Mouse (Mus musculus): ENCODE measurements around the gene Rnf123.
A peak's percentile ranks its signal among the peaks of the same experiment; 100 is the strongest.

Gene Rnf123

GRCm38 (mm10) chr9:108104766-108105548, 21.8 kb upstream of the Rnf123 start:
- no peak for DNase-seq (ENCODE audit: low read depth, low spot score)

DNA sequence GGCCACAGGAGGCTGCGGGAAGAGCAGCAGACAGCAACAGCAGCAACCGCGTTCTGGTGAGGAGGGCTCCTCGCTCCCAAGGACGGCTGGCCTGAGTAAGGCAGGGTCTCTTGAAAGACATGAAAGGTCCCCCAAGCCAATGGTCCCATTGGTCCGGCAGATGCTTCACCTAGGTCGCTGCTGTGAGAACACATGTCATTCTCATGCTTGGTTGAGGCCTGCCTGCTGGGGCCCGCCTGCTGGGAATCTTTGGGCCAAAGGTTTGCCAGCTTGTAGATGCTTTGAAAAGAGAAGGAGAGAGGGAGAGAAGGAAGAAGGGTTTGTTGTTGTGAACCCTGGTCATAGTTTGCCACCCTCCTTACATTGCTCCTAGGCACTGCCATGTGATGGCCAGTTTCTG, 16.5 kb upstream of the Rnf123 start:
- no peak for DNase-seq (ENCODE audit: low read depth, low spot score)

- DNase-seq (ENCODE audit: low read depth, low spot score): no peak
Observed at GRCm38 (mm10) chr9:108095949-108096712, 13.0 kb upstream of the Rnf123 start.

GRCm38 (mm10) chr9:108095518-108095917, 12.4 kb upstream of the Rnf123 start:
- DNase-seq (ENCODE audit: low read depth, low spot score): peak; percentile 55

DNA sequence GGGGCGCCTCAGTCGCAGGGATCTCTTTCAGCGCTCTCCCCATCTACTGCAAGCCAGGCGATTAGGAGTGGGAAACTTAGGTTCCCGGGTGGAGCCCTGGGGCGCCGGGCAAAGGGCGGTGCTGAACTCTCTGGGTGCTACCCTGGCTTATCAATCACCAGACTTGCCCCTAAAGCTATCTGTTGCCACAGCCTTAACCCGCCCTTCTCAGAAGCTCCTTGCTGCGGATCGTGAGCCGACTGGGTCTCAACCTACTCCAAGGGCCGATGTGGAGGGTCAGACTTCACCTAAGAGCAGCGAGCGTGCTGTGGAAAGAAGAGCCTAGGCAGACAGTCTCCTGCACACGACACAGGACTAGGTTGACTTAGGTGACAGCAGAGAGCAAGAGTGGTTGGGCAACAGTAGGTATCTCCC, 11.9 kb upstream of the Rnf123 start:
- no peak for DNase-seq (ENCODE audit: low read depth, low spot score)

- peak; percentile 71 for DNase-seq (ENCODE audit: low read depth, low spot score)
Observed at GRCm38 (mm10) chr9:108094184-108094941, 11.2 kb upstream of the Rnf123 start, which contains the start of gene Apeh. Gene Apeh, minus strand, starts transcription at chr9:108094606.

DNA sequence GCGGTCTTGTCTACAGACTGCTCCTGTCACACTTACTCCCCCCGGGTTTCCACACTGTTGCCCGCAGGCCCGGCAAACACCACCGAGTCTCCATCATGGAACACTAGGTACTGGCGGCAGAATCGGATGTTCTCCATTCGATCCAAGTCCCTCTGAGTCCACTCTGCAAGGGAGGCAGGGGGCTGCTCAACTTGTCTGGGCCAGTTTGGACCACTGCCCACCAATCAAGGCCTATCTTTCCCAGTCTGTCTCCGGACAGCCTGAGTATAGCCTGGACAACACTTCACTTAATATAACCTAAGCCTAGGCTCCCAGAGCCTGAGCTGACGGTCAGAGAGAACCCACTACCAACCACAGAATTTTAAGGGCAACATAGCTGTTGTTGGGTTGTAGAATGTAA, 10.4 kb upstream of the Rnf123 start:
- DNase-seq (ENCODE audit: low read depth, low spot score): no peak

DNA sequence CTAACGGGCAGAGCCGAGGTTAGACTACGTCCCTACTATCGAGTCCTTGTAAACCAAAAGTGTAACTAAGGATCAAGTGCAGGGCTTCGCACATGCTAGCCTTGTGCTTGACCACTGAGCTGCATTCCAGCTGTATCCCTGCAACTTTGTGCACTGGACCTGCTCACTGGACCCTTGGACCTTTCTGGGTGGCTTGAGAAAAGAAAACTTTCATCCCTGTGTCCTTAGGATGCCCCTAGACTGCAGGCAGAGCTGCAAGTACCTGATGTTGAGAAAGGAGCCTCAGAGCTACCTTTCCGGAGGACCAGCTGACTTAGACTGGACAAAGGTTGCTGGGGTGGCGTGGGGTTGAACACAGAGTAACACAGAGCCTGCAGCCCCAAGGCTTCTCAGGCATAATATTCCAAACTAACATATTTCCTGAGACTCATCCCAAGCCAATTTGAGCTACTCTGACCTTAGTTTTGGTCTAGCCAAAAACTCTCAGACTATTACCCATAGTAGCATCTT, 7.5 kb upstream of the Rnf123 start:
- no peak for DNase-seq (ENCODE audit: low read depth, low spot score)

GRCm38 (mm10) chr9:108085261-108085660, 2.1 kb upstream of the Rnf123 start:
- DNase-seq (ENCODE audit: low read depth, low spot score): no peak

- no peak for DNase-seq (ENCODE audit: low read depth, low spot score)
Observed at GRCm38 (mm10) chr9:108083561-108083960, 415 bp upstream of the Rnf123 start.

DNA sequence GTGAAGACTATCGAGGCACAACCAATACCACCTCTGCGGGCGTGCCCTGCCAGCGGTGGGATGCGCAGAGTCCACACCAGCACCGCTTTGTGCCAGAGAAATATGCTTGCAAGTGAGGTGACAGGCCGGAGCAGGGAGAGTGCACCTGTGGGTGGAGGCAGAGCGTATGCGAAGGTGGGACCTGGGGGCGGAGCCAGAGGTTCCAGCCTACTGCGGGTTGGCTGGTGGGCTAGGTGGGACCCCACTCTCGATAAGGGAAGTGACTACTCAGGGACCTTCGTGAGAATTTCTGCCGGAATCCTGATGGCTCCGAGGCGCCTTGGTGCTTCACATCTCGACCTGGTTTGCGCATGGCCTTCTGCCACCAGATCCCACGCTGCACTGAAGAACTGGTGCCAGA, 597 bp downstream of the Rnf123 start:
- no peak for DNase-seq (ENCODE audit: low read depth, low spot score)

- no peak for DNase-seq (ENCODE audit: low read depth, low spot score)
Observed at GRCm38 (mm10) chr9:108080168-108080567, 3.0 kb downstream of the Rnf123 start, which contains the start of gene Mst1. Gene Mst1, plus strand, starts transcription at chr9:108080436.

GRCm38 (mm10) chr9:108073141-108073930, 9.8 kb downstream of the Rnf123 start:
- DNase-seq (ENCODE audit: low read depth, low spot score): no peak

- no peak for DNase-seq (ENCODE audit: low read depth, low spot score)
Observed at GRCm38 (mm10) chr9:108072481-108072924, 10.6 kb downstream of the Rnf123 start.

DNA sequence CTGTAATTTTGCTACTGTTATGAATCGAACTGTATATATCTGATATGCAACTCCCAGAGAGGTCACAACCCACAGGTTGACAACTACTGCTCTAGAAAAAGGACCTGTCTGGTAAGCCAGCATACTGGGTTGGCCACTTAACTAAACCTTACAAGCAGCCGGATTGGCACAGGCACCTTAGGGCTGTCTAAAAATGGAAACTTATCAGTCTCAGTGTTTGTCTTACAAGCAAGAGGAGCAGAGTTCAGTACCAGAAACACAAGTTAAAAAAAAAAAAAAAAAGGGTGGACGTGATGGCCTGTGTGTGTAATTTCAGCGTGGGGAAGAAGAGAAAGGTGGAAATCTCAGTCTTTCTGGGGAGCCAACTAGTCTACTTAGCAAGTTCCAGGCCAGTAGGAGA, 11.3 kb downstream of the Rnf123 start:
- no peak for DNase-seq (ENCODE audit: low read depth, low spot score)

GRCm38 (mm10) chr9:108069529-108069928, 13.6 kb downstream of the Rnf123 start:
- DNase-seq (ENCODE audit: low read depth, low spot score): no peak

DNA sequence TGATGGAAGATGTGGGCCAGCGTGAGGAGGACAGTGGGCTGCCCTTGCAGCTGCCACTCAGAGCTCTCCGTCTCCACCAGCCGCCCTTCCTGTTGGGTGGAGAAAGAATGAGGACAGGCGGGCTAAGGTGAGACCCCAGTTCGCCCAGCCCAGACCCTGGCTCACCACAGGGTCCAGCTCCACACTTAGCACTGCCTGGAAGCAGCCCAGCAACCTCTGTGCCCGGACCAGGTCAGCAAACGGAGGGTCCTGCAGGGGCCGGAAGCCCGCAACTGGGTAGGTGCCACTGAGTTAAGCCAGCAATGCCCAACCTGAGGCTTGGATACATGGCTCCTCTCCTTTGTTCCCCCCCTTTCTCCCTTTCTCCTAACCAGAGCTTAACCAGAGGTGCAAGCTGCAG, 14.1 kb downstream of the Rnf123 start:
- no peak for DNase-seq (ENCODE audit: low read depth, low spot score)

- DNase-seq (ENCODE audit: low read depth, low spot score): peak; percentile 60
Observed at GRCm38 (mm10) chr9:108067900-108068299, 15.2 kb downstream of the Rnf123 start.

DNA sequence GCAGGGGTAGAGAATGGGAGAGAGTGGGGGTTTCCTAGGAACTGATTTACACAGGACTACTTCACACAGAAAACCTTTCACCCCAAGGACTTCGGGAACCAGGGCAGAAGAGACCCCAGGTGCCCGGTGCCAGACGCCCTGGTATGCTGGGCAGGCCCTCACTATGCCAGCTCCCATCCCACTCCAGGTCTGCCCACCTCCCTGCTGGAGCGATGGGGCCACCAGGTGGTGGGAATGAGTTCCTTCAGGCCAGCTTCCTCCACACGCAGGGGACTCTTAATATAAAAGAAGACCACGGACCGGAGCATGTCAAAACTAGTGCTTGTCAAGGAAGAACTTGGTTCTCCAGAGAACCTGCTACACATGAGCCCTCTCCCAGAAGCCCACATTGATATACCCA, 15.9 kb downstream of the Rnf123 start:
- DNase-seq (ENCODE audit: low read depth, low spot score): no peak

DNA sequence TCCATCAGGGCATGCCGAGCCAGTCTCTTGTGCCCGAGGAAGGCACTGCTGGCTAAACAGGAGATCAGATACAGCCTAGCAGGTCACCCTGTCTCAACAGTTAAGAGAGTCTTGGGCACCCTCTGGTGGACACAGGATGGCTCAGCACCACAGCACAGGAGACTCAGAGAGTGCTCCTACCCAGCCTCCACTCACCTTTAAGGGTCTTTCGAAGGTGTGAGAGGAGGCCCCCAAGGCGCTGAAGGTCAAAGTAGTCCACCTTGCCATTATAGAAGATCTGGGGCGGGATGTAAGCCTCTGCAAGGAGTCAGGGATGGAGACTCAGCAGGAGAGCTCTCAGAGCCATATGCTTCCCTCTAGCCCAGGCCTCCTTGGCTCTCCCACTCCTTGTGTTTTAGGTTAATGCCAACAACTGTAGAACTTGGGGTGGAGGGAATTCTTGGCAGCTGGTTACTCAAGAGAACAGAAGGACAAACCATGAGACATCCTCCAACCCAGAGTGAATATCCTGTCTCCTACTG, 17.6 kb downstream of the Rnf123 start:
- peak; percentile 42 for DNase-seq (ENCODE audit: low read depth, low spot score)

- DNase-seq (ENCODE audit: low read depth, low spot score): no peak
Observed at GRCm38 (mm10) chr9:108063361-108063760, 19.8 kb downstream of the Rnf123 start.

Data from telencephalon, adult 2 months (tissue).